Mouse (Mus musculus): ENCODE measurements at regions not wholly inside any gene's neighbourhood (a gene's known extent, or its start where the extent isn't known, plus 50 kb on each side); places are given as distances from the start of the nearest gene placed in this dataset.

DNA sequence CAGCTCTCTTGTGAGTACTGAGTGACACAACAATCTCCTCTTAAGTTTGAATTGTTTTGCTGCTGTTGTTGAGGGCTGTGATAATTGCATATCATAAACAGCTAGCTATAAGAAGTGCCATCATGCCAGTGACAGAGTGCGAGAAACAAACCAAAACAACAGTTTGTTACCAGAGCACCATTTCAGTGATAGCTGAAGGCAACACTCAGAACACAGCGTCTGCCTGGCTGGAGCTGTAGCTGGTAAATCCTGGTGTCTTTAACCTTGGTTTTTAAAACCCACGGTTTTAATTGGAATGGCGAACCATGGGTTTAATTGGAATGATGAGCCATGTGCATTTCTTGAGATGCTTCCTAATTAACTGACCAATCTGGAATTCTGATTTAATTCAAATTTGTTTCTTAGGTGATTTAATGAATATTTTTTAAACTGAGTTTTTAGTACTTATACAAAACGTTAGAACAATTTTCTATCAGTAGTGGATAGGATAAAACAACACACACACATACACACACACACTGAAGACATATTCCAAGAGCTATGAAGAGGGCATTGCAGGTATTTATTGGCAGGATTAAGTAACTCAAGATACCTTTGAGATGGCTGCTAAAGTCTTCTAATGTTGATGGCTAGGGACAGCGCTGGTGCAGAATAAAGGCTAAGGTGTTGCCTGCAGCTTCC, 284.2 kb upstream of the Emcn start:
- 76% methylated on average over 6 of the region's 6 CpGs for WGBS
- no peak for ATAC-seq (ENCODE audit: insufficient read depth, low read depth)
- H3K4me3 ChIP-seq (ENCODE audit: low read depth, low read length): no peak overlapping the region

DNA sequence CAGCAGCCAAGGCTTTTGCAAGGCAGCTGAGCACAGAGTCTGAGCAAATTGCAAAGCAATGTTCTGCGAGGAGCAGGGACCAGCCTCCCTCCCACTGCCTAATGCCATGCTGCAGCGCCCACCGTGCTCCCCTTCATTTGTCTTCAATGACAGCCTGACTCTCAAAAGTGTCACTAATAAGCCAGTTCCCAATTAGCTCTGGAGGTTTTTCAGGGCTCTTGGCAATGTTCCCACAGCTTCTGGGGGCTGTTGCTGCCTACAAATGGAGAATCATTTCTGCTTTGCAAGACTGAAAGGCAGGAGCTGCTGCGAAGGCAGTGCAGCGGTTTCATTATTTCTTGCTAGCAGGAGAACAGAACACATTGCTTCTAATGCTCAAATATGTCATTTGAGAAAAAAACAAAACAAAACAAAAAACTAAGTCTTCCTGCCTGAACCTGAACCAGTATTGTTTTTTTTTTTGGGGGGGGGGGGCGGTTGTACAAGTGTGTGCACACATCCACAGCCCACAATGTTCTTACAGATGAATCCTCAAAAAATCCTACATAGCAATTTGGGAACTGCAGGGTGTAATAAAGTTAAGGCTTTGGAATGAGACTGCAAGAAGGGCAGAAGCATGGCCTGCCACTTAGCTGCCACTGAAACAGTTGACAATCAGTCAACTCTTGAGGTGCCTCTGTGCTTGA, 283.5 kb upstream of the Emcn start:
- H3K4me2 ChIP-seq (ENCODE audit: low read depth, low read length): no peak overlapping the region
- DNase-seq (ENCODE audit: low spot score): no peak
- H3K27ac ChIP-seq (ENCODE audit: low read depth): no peak overlapping the region
- ATAC-seq (ENCODE audit: insufficient read depth, low read depth): no peak
- no peak overlapping the region for H3K4me3 ChIP-seq (ENCODE audit: low read depth, low read length)
- H3K9ac ChIP-seq (replicated peaks; ENCODE audit: low read depth, low read length): no peak overlapping the region
- no peaks in the 10 kb centered on the region for H3K36me3 ChIP-seq (replicated peaks; ENCODE audit: control insufficient read depth, insufficient read depth, low read length)
- H3K27me3 ChIP-seq (ENCODE audit: control insufficient read depth, insufficient read depth, low read length): no peaks in the 10 kb centered on the region
- no peaks in the 10 kb centered on the region for H3K4me1 ChIP-seq (ENCODE audit: control insufficient read depth, insufficient read depth)
- 60% methylated on average over 6 of the region's 6 CpGs for WGBS
- no peaks in the 10 kb centered on the region for H3K9me3 ChIP-seq (replicated peaks; ENCODE audit: control insufficient read depth, low read length)
- TF ChIP-seq CTCF (IDR thresholded peaks at IDR 0.05; ENCODE audit: low read depth) (no peak), EP300 (IDR thresholded peaks at IDR 0.05; ENCODE audit: low read depth) (no peak)

More for the DNA sequence above, 284.2 kb upstream of the Emcn start:
- DNase-seq (ENCODE audit: low spot score): no peak
- Histone ChIP-seq H3K27ac (ENCODE audit: low read depth) (no peak overlapping the region), H3K4me2 (ENCODE audit: low read depth, low read length) (no peak overlapping the region), H3K4me1 (ENCODE audit: control insufficient read depth, insufficient read depth) (no peaks in the 10 kb centered on the region), H3K36me3 (replicated peaks; ENCODE audit: control insufficient read depth, insufficient read depth, low read length) (no peaks in the 10 kb centered on the region), H3K27me3 (ENCODE audit: control insufficient read depth, insufficient read depth, low read length) (no peaks in the 10 kb centered on the region), H3K9me3 (replicated peaks; ENCODE audit: control insufficient read depth, low read length) (no peaks in the 10 kb centered on the region), H3K9ac (replicated peaks; ENCODE audit: low read depth, low read length) (no peak overlapping the region)
- TF ChIP-seq CTCF (IDR thresholded peaks at IDR 0.05; ENCODE audit: low read depth) (no peak), EP300 (IDR thresholded peaks at IDR 0.05; ENCODE audit: low read depth) (no peak)

GRCm38 (mm10) chr3:137057911-137058260, 283.0 kb upstream of the Emcn start:
- Histone ChIP-seq H3K36me3 (replicated peaks; ENCODE audit: control insufficient read depth, insufficient read depth, low read length) (no peaks in the 10 kb centered on the region), H3K9me3 (replicated peaks; ENCODE audit: control insufficient read depth, low read length) (no peaks in the 10 kb centered on the region), H3K27ac (ENCODE audit: low read depth) (no peak overlapping the region), H3K4me1 (ENCODE audit: control insufficient read depth, insufficient read depth) (no peaks in the 10 kb centered on the region), H3K4me3 (ENCODE audit: low read depth, low read length) (no peak overlapping the region), H3K4me2 (ENCODE audit: low read depth, low read length) (no peak overlapping the region), H3K27me3 (ENCODE audit: control insufficient read depth, insufficient read depth, low read length) (no peaks in the 10 kb centered on the region), H3K9ac (replicated peaks; ENCODE audit: low read depth, low read length) (no peak overlapping the region)
- ATAC-seq (ENCODE audit: insufficient read depth, low read depth) (no peak), DNase-seq (ENCODE audit: low spot score) (no peak)
- 86% methylated on average over 4 of the region's 4 CpGs for WGBS
- TF ChIP-seq CTCF (IDR thresholded peaks at IDR 0.05; ENCODE audit: low read depth): no peak
- no peak for TF ChIP-seq EP300 (IDR thresholded peaks at IDR 0.05; ENCODE audit: low read depth)

GRCm38 (mm10) chr3:137062067-137062466, 278.8 kb upstream of the Emcn start:
- no peak overlapping the region for H3K27ac ChIP-seq (ENCODE audit: low read depth)
- H3K36me3 ChIP-seq (replicated peaks; ENCODE audit: control insufficient read depth, insufficient read depth, low read length): no peaks in the 10 kb centered on the region
- H3K9ac ChIP-seq (replicated peaks; ENCODE audit: low read depth, low read length): no peak overlapping the region
- no peaks in the 10 kb centered on the region for H3K4me1 ChIP-seq (ENCODE audit: control insufficient read depth, insufficient read depth)
- ATAC-seq (ENCODE audit: insufficient read depth, low read depth) (no peak), DNase-seq (ENCODE audit: low spot score) (no peak)
- no peak overlapping the region for H3K4me2 ChIP-seq (ENCODE audit: low read depth, low read length)
- WGBS: 71% methylated on average over 2 of the region's 2 CpGs
- no peak for TF ChIP-seq CTCF (IDR thresholded peaks at IDR 0.05; ENCODE audit: low read depth)
- no peaks in the 10 kb centered on the region for H3K27me3 ChIP-seq (ENCODE audit: control insufficient read depth, insufficient read depth, low read length)
- no peak overlapping the region for H3K4me3 ChIP-seq (ENCODE audit: low read depth, low read length)
- H3K9me3 ChIP-seq (replicated peaks; ENCODE audit: control insufficient read depth, low read length): no peaks in the 10 kb centered on the region

GRCm38 (mm10) chr3:137067336-137067735, 273.5 kb upstream of the Emcn start:
- no peaks in the 10 kb centered on the region for H3K9me3 ChIP-seq (replicated peaks; ENCODE audit: control insufficient read depth, low read length)
- H3K27ac ChIP-seq (ENCODE audit: low read depth): no peak overlapping the region
- no peaks in the 10 kb centered on the region for H3K4me1 ChIP-seq (ENCODE audit: control insufficient read depth, insufficient read depth)
- WGBS: 88% methylated on average over 1 of the region's 1 CpGs
- no peak for DNase-seq (ENCODE audit: low spot score)
- ATAC-seq (ENCODE audit: insufficient read depth, low read depth): no peak
- no peaks in the 10 kb centered on the region for H3K27me3 ChIP-seq (ENCODE audit: control insufficient read depth, insufficient read depth, low read length)
- no peak for TF ChIP-seq CTCF (IDR thresholded peaks at IDR 0.05; ENCODE audit: low read depth)
- no peak for TF ChIP-seq EP300 (IDR thresholded peaks at IDR 0.05; ENCODE audit: low read depth)
- no peak overlapping the region for H3K4me3 ChIP-seq (ENCODE audit: low read depth, low read length)
- H3K4me2 ChIP-seq (ENCODE audit: low read depth, low read length): no peak overlapping the region
- H3K36me3 ChIP-seq (replicated peaks; ENCODE audit: control insufficient read depth, insufficient read depth, low read length): no peaks in the 10 kb centered on the region
- H3K9ac ChIP-seq (replicated peaks; ENCODE audit: low read depth, low read length): no peak overlapping the region

- no peak overlapping the region for H3K9ac ChIP-seq (replicated peaks; ENCODE audit: low read depth, low read length)
- H3K4me1 ChIP-seq (ENCODE audit: control insufficient read depth, insufficient read depth): no peaks in the 10 kb centered on the region
- no peak overlapping the region for H3K4me3 ChIP-seq (ENCODE audit: low read depth, low read length)
- no peak overlapping the region for H3K27ac ChIP-seq (ENCODE audit: low read depth)
- DNase-seq (ENCODE audit: low spot score) (no peak), ATAC-seq (ENCODE audit: insufficient read depth, low read depth) (no peak)
- WGBS: 83% methylated on average over 3 of the region's 3 CpGs
- no peaks in the 10 kb centered on the region for H3K27me3 ChIP-seq (ENCODE audit: control insufficient read depth, insufficient read depth, low read length)
- no peaks in the 10 kb centered on the region for H3K36me3 ChIP-seq (replicated peaks; ENCODE audit: control insufficient read depth, insufficient read depth, low read length)
- no peaks in the 10 kb centered on the region for H3K9me3 ChIP-seq (replicated peaks; ENCODE audit: control insufficient read depth, low read length)
- TF ChIP-seq CTCF (IDR thresholded peaks at IDR 0.05; ENCODE audit: low read depth) (no peak), EP300 (IDR thresholded peaks at IDR 0.05; ENCODE audit: low read depth) (no peak)
- H3K4me2 ChIP-seq (ENCODE audit: low read depth, low read length): no peak overlapping the region
Observed at GRCm38 (mm10) chr3:137069334-137069733, 271.5 kb upstream of the Emcn start.
